Mouse (Mus musculus) adrenal gland, postnatal 36 days (tissue): ENCODE results near the gene Ogfod2. TPM values are rescaled to one million over a fixed set of nuclear protein-coding genes. Genes with fewer than 3 reads are reported as not detected.

Experiments used
- DNase-seq, 2 experiments: peaks; one replicate each; pipeline ENCODE4 v3.0.0; 2021; ENCODE audit warnings: mixed read lengths in 1 of 2
- total RNA-seq, 2 experiments: library from RNA; stranded (reverse); gene quantifications; 2 replicates each; pipeline ENCODE4 v1.2.3; 2021

Gene Ogfod2
- total RNA-seq, 2 experiments from 2014 or later, result 34.2 to 41.1 TPM

- DNase-seq, result no peak
These were observed 18.1 kb upstream of the Ogfod2 start for GRCm38 (mm10) chr5:124093852-124094604.

GRCm38 (mm10) chr5:124095077-124095581, 17.0 kb upstream of the Ogfod2 start:
- DNase-seq, result no peak

- peak; percentile 98 to 99 for DNase-seq
These were observed 16.4 kb upstream of the Ogfod2 start, which contains the start of gene Abcb9 for GRCm38 (mm10) chr5:124095596-124096232. Gene Abcb9, minus strand, starts transcription at chr5:124095798.

GRCm38 (mm10) chr5:124098923-124099322, 13.2 kb upstream of the Ogfod2 start:
- DNase-seq, result no peak

GRCm38 (mm10) chr5:124100128-124101044, 11.7 kb upstream of the Ogfod2 start:
- no peak for DNase-seq

DNA sequence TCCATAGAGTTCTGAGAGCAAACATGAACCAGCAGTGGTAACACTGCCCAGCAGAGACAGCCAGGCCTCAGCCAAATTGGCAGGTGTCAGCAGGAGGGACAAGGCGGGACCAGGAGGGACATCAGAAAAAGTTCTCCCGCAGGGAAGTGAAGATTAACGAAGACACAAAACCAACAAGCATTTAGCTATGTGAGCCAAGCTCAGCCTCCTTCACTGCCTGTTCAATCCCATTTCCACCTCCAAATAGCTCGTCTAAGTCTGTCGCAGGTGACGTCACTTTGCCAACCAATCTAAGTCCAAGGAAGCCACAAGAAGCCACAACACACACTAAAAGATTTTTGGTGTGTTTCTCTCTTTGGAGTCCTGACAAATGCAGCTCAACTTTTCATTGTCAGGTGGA, 9.8 kb upstream of the Ogfod2 start:
- DNase-seq, result no peak

DNA sequence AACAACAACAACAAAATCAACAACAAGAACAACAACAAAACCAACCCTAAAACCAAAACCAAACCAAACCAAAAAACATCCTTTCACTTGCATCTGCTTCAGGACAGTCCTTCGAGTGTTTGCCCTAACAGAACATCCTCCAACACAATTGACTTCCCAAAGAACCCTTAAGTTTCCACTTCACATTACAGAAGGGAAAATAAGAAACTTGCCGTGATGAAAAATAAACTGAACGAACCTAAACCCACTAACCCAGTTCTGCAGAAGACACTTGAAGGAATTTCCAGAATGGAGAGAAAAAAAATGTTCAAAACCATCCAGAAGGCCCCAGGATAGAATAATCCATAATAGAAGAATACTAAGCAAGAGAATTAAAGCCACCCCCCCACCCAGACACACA, 9.1 kb upstream of the Ogfod2 start:
- DNase-seq, result no peak

- no peak for DNase-seq
These were observed 8.5 kb upstream of the Ogfod2 start for GRCm38 (mm10) chr5:124103552-124103951.

- peak; percentile 44 to 64 for DNase-seq
These were observed 888 bp upstream of the Ogfod2 start for GRCm38 (mm10) chr5:124111077-124111741.

- peak; percentile 63 to 65 for DNase-seq
These were observed 434 bp downstream of the Ogfod2 start for GRCm38 (mm10) chr5:124112531-124112930.

DNA sequence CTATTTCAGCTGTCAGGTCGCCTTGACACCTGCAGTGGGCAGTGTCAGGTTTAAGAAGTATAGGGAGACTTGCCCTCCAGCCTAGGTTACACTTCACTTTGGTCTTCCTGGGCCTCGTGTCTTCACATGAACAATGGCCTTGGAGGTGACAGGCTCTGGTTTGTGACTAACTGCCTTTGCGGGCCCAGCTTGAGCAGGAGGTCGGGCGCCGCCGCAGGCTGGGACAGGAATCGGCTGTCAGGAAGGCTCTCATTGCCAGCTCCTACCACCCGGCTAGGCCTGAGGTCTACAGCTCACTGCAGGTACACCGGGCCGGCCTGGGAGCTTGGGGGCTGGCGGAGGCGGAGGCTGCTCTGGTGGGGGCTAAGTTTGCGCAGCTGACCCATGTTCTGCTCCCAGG, 933 bp downstream of the Ogfod2 start:
- DNase-seq, result peak; percentile 84 to 87

- DNase-seq, result no peak
These were observed 2.4 kb downstream of the Ogfod2 start for GRCm38 (mm10) chr5:124114276-124115025.

GRCm38 (mm10) chr5:124115531-124115930, 3.4 kb downstream of the Ogfod2 start:
- no peak for DNase-seq

DNA sequence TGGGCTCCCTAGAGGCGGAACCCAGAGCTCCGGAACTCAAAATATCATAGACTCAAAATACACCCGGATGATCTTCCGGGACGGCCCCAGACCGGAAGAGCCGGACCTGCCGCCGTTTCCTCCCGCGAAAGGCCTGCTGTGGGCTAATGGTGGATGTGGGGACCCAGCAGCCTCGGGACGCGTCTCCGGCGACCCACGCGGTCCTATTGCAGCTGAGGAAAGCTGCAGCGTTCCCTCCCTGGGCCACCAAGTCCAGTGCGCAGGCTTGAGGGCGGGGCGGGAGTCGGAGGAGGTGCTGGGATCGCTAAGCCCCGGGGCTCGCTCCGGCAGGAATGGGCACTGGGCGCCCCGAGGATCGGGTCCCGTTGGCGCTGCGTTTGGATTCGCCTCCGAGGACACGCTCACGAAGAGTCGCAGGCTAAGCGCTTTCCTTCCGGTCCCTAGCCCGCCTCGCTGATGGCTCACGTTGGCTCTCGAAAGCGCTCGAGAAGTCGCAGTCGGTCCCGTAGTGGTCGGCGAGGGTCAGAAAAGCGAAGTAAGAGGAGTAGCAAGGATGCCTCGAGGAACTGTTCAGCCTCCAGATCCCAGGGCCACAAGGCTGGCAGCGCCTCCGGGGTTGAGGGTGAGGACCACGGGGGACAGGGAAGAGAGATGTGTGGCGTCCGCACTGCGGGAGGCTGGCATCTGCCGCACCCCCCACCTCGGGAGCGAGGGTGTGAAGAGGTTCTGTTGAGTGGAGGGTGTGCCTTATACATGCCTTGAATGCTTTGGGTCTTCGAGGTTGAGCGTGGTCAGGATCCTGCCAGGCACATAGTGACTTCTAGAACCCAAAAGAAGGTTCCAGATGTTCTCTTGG, 4.1 kb downstream of the Ogfod2 start, which contains the start of gene Arl6ip4:
TSS of gene Arl6ip4 (plus strand) at position 100 of the 856 bp plus-strand sequence.
- DNase-seq, result peak; percentile 78 to 81

GRCm38 (mm10) chr5:124119204-124119603, 7.1 kb downstream of the Ogfod2 start:
- DNase-seq, result no peak

- no peak for DNase-seq
These were observed 10.3 kb downstream of the Ogfod2 start for GRCm38 (mm10) chr5:124122357-124122756.

GRCm38 (mm10) chr5:124125093-124125492, 13.0 kb downstream of the Ogfod2 start:
- DNase-seq, result no peak

DNA sequence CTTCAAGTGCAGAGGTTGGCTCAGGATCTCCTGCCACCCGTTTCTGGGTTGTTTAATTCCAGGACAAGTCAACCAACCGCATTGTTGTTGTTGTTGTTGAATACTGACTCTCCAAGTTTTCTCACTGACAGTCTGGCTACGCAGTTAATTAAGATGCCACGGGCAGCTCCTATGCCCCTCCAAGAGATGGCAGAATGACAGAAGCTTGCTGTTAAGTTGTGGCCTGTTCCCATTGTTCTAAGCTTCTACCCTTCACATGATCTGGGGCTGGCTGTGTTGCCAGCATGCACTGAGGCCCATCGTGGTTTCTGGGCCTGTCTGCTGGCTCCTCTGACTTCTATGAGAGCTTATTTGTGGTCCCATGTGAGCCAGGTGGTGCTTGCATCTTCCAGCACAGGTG, 22.2 kb downstream of the Ogfod2 start:
- DNase-seq, result no peak

GRCm38 (mm10) chr5:124138066-124138465, 26.0 kb downstream of the Ogfod2 start:
- no peak for DNase-seq

- DNase-seq, result no peak
These were observed 36.9 kb downstream of the Ogfod2 start for GRCm38 (mm10) chr5:124149028-124149427.
